Mouse (Mus musculus) hindbrain, embryonic 15.5 days (tissue): ENCODE data around the gene Mapkap1. TPM values are rescaled to one million over a fixed set of nuclear protein-coding genes. Genes with fewer than 3 reads are reported as not detected.

Source experiments
- ATAC-seq: fragments of 200-750 bp; cut with Nextera tagmentation; 2 replicates; pipeline ENCODE4 v1.8.0; 2017; ENCODE audit warnings: low read depth, moderate number of reproducible peaks, moderate TSS enrichment; ENCODE audit not compliant: low FRiP score
- H3K27ac ChIP-seq: fragments of 300-500 bp; sonication (generic); replicated peaks from 2 replicates; pipeline ENCODE4 v1.5.1; 2015; ENCODE audit warnings: mild to moderate bottlenecking, inconsistent platforms
- H3K27me3 ChIP-seq: fragments of 300-500 bp; sonication (generic); 2 replicates; pipeline ENCODE4 v1.6.1; 2015; ENCODE audit warnings: control low read depth, inconsistent platforms
- H3K36me3 ChIP-seq: fragments of 300-500 bp; sonication (generic); 2 replicates; pipeline ENCODE4 v1.6.1; 2015; ENCODE audit warnings: control low read depth, inconsistent platforms
- H3K4me1 ChIP-seq: fragments of 300-500 bp; sonication (generic); replicated peaks from 2 replicates; pipeline ENCODE4 v1.6.1; 2015; ENCODE audit warnings: control low read depth, inconsistent platforms
- H3K4me2 ChIP-seq: fragments of 300-500 bp; sonication (generic); 2 replicates; pipeline ENCODE4 v1.6.1; 2015; ENCODE audit warnings: moderate library complexity, mild to moderate bottlenecking, inconsistent platforms
- H3K4me3 ChIP-seq: fragments of 300-500 bp; sonication (generic); 2 replicates; pipeline ENCODE4 v1.5.1; 2015; ENCODE audit warnings: mild to moderate bottlenecking, inconsistent platforms
- H3K9ac ChIP-seq: fragments of 300-500 bp; sonication (generic); 2 replicates; pipeline ENCODE4 v1.6.1; 2015; ENCODE audit warnings: inconsistent platforms
- H3K9me3 ChIP-seq: fragments of 300-500 bp; sonication (generic); 2 replicates; pipeline ENCODE4 v1.6.1; 2016; ENCODE audit warnings: control low read depth, inconsistent platforms
- WGBS: fragments of 180-500 bp; shearing (Covaris S2); methylation state at CpG from one replicate; pipeline ENCODE4 v1.1.7; 2015; 5-methylcytosine and 5-hydroxymethylcytosine counted together
- polyA plus RNA-seq: library from polyadenylated mRNA; unstranded; fragments of >200 nt; fragmentation: Nextera tagmentation; extraction: Ambion mirVana; gene quantifications from 2 replicates; pipeline ENCODE4 v1.2.1, GENCODE M21; 2015

Gene Mapkap1
- polyA plus RNA-seq, 1 experiment from 2014 or later: 98.3 TPM

- no peaks in the 10 kb centered on the region for H3K36me3 ChIP-seq
- no peak overlapping the region for H3K4me2 ChIP-seq
- ATAC-seq: no peak
- no peaks in the 10 kb centered on the region for H3K9me3 ChIP-seq
- no peaks in the 10 kb centered on the region for H3K27me3 ChIP-seq
- H3K27ac ChIP-seq: no peak overlapping the region
- no peak overlapping the region for H3K9ac ChIP-seq
- H3K4me1 ChIP-seq: 0 out of 2 replicates have a peak, but pooled peaks cover 3% of the 10 kb centered on the region
- no peak overlapping the region for H3K4me3 ChIP-seq
Observed at GRCm38 (mm10) chr2:34563865-34564264, 157.3 kb downstream of the Mapkap1 start.

DNA sequence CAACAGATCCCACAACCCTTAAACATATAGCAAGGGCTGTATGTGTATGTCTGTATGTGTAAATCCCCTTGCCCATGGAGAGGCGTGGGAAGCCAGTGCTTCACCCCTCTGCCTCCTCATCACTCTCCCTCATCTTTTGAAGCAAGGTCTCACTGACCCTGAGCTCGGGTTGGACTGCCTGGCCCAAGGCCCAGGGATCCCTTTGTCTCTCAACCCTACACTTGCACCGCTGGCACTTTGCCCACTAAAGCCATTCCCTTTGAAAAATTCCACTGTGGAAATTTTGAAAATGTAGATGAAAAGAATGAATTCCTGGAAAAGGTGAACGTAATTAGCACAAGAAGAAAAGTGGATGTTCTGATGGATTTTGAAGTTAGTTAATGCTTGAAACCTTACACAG is 159.6 kb downstream of the Mapkap1 start:
- H3K4me3 ChIP-seq: no peak overlapping the region
- H3K4me2 ChIP-seq: no peak overlapping the region
- no peak overlapping the region for H3K9ac ChIP-seq
- H3K9me3 ChIP-seq: no peaks in the 10 kb centered on the region
- H3K4me1 ChIP-seq: peaks cover 24% of the 10 kb centered on the region
- no peak for ATAC-seq
- 67% methylated on average over 4 of the region's 4 CpGs for WGBS
- no peaks in the 10 kb centered on the region for H3K36me3 ChIP-seq
- no peak overlapping the region for H3K27ac ChIP-seq
- no peaks in the 10 kb centered on the region for H3K27me3 ChIP-seq

DNA sequence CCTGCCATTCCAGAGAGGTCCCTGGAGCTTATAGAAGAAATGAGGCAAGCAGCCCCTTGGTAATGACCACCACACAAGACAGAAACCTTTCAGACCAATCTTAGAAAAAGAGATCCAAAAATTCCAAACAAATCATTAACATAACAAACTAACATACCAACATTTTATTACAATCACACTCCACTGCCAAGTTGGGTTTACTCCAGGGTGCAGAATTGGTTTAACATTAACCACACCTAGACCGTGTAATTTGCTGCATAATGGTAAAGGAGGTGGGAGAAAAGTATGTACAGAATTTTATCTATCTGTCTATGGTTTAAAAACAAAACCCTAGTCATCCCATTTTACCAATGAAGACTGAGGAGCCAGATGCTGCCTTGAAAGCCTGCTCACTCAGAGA is 160.0 kb downstream of the Mapkap1 start:
- WGBS: 74% methylated on average over 1 of the region's 1 CpGs
- Histone ChIP-seq H3K9me3 (no peaks in the 10 kb centered on the region), H3K4me1 (peaks cover 27% of the 10 kb centered on the region), H3K4me3 (no peak overlapping the region), H3K27me3 (no peaks in the 10 kb centered on the region), H3K27ac (no peak overlapping the region), H3K4me2 (no peak overlapping the region), H3K36me3 (no peaks in the 10 kb centered on the region), H3K9ac (no peak overlapping the region)
- no peak for ATAC-seq

- H3K9me3 ChIP-seq: no peaks in the 10 kb centered on the region
- ATAC-seq: no peak
- H3K4me3 ChIP-seq: no peak overlapping the region
- peaks cover 29% of the 10 kb centered on the region for H3K4me1 ChIP-seq
- no peaks in the 10 kb centered on the region for H3K36me3 ChIP-seq
- 76% methylated on average over 5 of the region's 5 CpGs for WGBS
- H3K27ac ChIP-seq: no peak overlapping the region
- no peak overlapping the region for H3K9ac ChIP-seq
- H3K27me3 ChIP-seq: no peaks in the 10 kb centered on the region
- H3K4me2 ChIP-seq: no peak overlapping the region
Observed at GRCm38 (mm10) chr2:34569131-34569530, 162.6 kb downstream of the Mapkap1 start.

DNA sequence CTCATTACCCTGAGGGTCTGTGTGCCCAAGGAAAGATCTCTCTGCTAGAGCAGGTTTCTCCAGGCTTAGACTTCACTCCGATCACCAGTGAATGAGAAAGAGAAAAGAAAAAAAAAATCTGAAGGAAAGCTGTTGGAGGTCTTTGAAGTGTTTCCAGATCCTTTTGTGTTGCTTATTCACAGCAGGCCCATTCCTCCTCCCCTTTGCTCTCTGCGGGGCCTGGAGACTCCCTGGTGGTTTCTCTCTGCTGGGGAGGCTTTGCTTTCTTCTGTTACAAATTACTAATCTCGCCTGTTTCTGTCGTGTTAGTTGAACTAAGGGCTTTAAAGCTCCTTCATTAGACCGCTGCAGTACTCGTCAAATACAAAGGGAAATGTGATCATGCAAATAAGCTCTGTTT is 163.8 kb downstream of the Mapkap1 start:
- WGBS: 8% methylated on average over 6 of the region's 6 CpGs
- Histone ChIP-seq H3K27ac (peak overlapping the region; percentile 41; the same call in 1 of the 2 replicates), H3K4me2 (no peak overlapping the region), H3K9ac (no peak overlapping the region), H3K4me3 (no peak overlapping the region), H3K4me1 (peaks cover 29% of the 10 kb centered on the region), H3K27me3 (no peaks in the 10 kb centered on the region), H3K36me3 (no peaks in the 10 kb centered on the region), H3K9me3 (no peaks in the 10 kb centered on the region)
- ATAC-seq: no peak

- no peak overlapping the region for H3K4me2 ChIP-seq
- H3K27me3 ChIP-seq: no peaks in the 10 kb centered on the region
- H3K36me3 ChIP-seq: no peaks in the 10 kb centered on the region
- H3K4me1 ChIP-seq: peaks cover 29% of the 10 kb centered on the region
- WGBS: 5% methylated on average over 1 of the region's 1 CpGs
- H3K9ac ChIP-seq: no peak overlapping the region
- 0 out of 2 replicates have a peak overlapping the region, but pooled peaks have one; percentile 41 for H3K27ac ChIP-seq
- no peaks in the 10 kb centered on the region for H3K9me3 ChIP-seq
- H3K4me3 ChIP-seq: no peak overlapping the region
- no peak for ATAC-seq
Observed at GRCm38 (mm10) chr2:34571096-34571495, 164.5 kb downstream of the Mapkap1 start.

DNA sequence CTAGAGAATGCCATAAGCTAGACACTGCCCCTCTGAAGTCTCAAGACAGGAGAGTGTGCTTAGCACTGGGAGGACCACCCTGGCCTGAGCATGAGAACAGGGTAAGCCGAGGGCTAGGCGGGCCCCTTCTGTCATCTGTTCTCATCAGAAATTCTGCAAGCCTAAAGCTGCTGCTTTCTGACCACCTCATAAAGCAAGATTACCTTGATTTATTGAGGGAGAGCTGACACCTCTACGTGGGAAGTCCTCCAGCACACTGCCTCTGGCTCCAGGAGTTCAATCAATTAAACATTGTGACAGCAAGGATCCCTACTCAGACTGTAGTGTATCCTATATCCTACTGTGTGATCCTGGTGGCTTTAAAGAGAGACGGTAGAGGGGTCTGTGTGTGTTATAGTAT is 166.5 kb downstream of the Mapkap1 start:
- no peaks in the 10 kb centered on the region for H3K36me3 ChIP-seq
- no peak for ATAC-seq
- WGBS: 59% methylated on average over 4 of the region's 4 CpGs
- H3K4me2 ChIP-seq: no peak overlapping the region
- H3K9me3 ChIP-seq: no peaks in the 10 kb centered on the region
- H3K27ac ChIP-seq: no peak overlapping the region
- H3K9ac ChIP-seq: no peak overlapping the region
- peaks cover 37% of the 10 kb centered on the region for H3K4me1 ChIP-seq
- no peak overlapping the region for H3K4me3 ChIP-seq
- H3K27me3 ChIP-seq: no peaks in the 10 kb centered on the region

GRCm38 (mm10) chr2:34588546-34588945 is 182.0 kb downstream of the Mapkap1 start:
- ATAC-seq: no peak

GRCm38 (mm10) chr2:34591721-34592360 is 185.3 kb downstream of the Mapkap1 start:
- no peaks in the 10 kb centered on the region for H3K27me3 ChIP-seq
- no peak overlapping the region for H3K4me3 ChIP-seq
- 0 out of 2 replicates have a peak, but pooled peaks cover 7% of the 10 kb centered on the region for H3K4me1 ChIP-seq
- H3K27ac ChIP-seq: no peak overlapping the region
- ATAC-seq: no peak
- H3K36me3 ChIP-seq: no peaks in the 10 kb centered on the region
- no peaks in the 10 kb centered on the region for H3K9me3 ChIP-seq
- H3K4me2 ChIP-seq: no peak overlapping the region
- no peak overlapping the region for H3K9ac ChIP-seq
- 81% methylated on average over 16 of the region's 16 CpGs for WGBS

More at GRCm38 (mm10) chr2:34588546-34588945, 182.0 kb downstream of the Mapkap1 start:
- H3K4me2 ChIP-seq: no peak overlapping the region
- H3K36me3 ChIP-seq: peaks cover 3% of the 10 kb centered on the region
- no peaks in the 10 kb centered on the region for H3K27me3 ChIP-seq
- H3K9ac ChIP-seq: no peak overlapping the region
- no peaks in the 10 kb centered on the region for H3K4me1 ChIP-seq
- no peak overlapping the region for H3K27ac ChIP-seq
- no peaks in the 10 kb centered on the region for H3K9me3 ChIP-seq
- no peak overlapping the region for H3K4me3 ChIP-seq
- WGBS: 54% methylated on average over 8 of the region's 8 CpGs

DNA sequence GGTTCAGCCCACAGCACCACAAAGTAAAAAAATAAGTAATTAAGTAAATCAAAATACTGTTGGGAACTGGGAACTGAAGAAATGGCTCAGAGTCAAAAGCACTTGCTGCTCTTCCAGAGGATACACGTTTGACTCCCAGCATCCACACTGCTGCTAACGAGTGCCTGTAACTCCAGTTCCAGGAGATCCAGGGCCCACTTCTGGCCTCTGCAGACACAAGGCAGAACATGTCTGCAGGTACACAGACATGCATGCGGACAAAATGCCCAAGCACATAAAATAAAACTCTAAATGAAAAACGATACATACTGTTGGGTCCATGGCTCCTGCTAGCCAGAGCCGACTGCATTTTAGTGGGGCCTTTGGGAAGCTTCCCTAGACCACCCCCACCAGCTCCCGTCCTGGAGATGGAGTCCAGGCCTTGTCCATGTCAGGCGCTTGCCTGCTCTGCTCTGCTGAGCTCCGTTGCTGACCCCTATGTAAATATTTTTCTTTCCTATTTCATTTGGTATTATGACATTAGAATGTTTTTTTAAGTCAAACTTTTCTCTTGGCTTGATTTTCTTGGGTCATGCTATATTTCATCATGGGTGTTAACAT is 185.9 kb downstream of the Mapkap1 start:
- no peaks in the 10 kb centered on the region for H3K36me3 ChIP-seq
- H3K27ac ChIP-seq: no peak overlapping the region
- WGBS: 85% methylated on average over 8 of the region's 8 CpGs
- no peak overlapping the region for H3K4me2 ChIP-seq
- H3K27me3 ChIP-seq: no peaks in the 10 kb centered on the region
- no peaks in the 10 kb centered on the region for H3K9me3 ChIP-seq
- no peak overlapping the region for H3K9ac ChIP-seq
- H3K4me3 ChIP-seq: no peak overlapping the region
- 0 out of 2 replicates have a peak, but pooled peaks cover 7% of the 10 kb centered on the region for H3K4me1 ChIP-seq
- ATAC-seq: no peak

GRCm38 (mm10) chr2:34594001-34594400 is 187.4 kb downstream of the Mapkap1 start:
- 85% methylated on average over 5 of the region's 5 CpGs for WGBS
- Histone ChIP-seq H3K27ac (no peak overlapping the region), H3K4me2 (no peak overlapping the region), H3K4me3 (no peak overlapping the region), H3K9ac (no peak overlapping the region), H3K9me3 (no peaks in the 10 kb centered on the region), H3K27me3 (no peaks in the 10 kb centered on the region), H3K4me1 (0 out of 2 replicates have a peak, but pooled peaks cover 7% of the 10 kb centered on the region), H3K36me3 (no peaks in the 10 kb centered on the region)
- no peak for ATAC-seq

- H3K27me3 ChIP-seq: no peaks in the 10 kb centered on the region
- H3K4me1 ChIP-seq: peaks cover 37% of the 10 kb centered on the region
- no peak overlapping the region for H3K4me3 ChIP-seq
- H3K9me3 ChIP-seq: no peaks in the 10 kb centered on the region
- no peak overlapping the region for H3K27ac ChIP-seq
- no peak overlapping the region for H3K4me2 ChIP-seq
- WGBS: 58% methylated on average over 5 of the region's 5 CpGs
- H3K36me3 ChIP-seq: no peaks in the 10 kb centered on the region
- ATAC-seq: no peak
- no peak overlapping the region for H3K9ac ChIP-seq
Observed at GRCm38 (mm10) chr2:34599606-34600255, 193.2 kb downstream of the Mapkap1 start.
